Mouse (Mus musculus) intestine, embryonic 16.5 days (tissue): ENCODE results near the gene Rtbdn. TPM values are rescaled to one million over a fixed set of nuclear protein-coding genes. Genes with fewer than 3 reads are reported as not detected.

Experiments used
- ATAC-seq: fragments of 200-750 bp; cut with Nextera tagmentation; 2 replicates; pipeline ENCODE4 v1.8.0; 2017; ENCODE audit warnings: moderate TSS enrichment, moderate library complexity
- H3K27ac ChIP-seq: fragments of 300-500 bp; sonication (generic); 2 replicates; pipeline ENCODE4 v1.5.1; 2014; ENCODE audit warnings: mild to moderate bottlenecking, low read length
- H3K27me3 ChIP-seq: fragments of 300-500 bp; sonication (generic); replicated peaks from 2 replicates; pipeline ENCODE4 v1.6.1; 2014; ENCODE audit warnings: low read length, control low read depth, mixed read lengths; ENCODE audit not compliant: control insufficient read depth, insufficient read depth
- H3K36me3 ChIP-seq: fragments of 300-500 bp; sonication (generic); 2 replicates; pipeline ENCODE4 v1.6.1; 2014; ENCODE audit warnings: low read length, control low read depth; ENCODE audit not compliant: control insufficient read depth, insufficient read depth
- H3K4me1 ChIP-seq: fragments of 300-500 bp; sonication (generic); 2 replicates; pipeline ENCODE4 v1.6.1; 2014; ENCODE audit warnings: low read length, control low read depth, mixed read lengths; ENCODE audit not compliant: control insufficient read depth, insufficient read depth
- H3K4me2 ChIP-seq: fragments of 300-500 bp; sonication (generic); 2 replicates; pipeline ENCODE4 v1.6.1; 2014; ENCODE audit warnings: low read depth, low read length, control low read depth
- H3K4me3 ChIP-seq: fragments of 300-500 bp; sonication (generic); 2 replicates; pipeline ENCODE4 v1.5.1; 2014; ENCODE audit warnings: mild to moderate bottlenecking, low read length
- H3K9ac ChIP-seq: fragments of 300-500 bp; sonication (generic); 2 replicates; pipeline ENCODE4 v1.6.1; 2014; ENCODE audit warnings: low read depth, low read length
- H3K9me3 ChIP-seq: fragments of 300-500 bp; sonication (generic); 2 replicates; pipeline ENCODE4 v1.6.1; 2016; ENCODE audit warnings: low read length, control low read depth; ENCODE audit not compliant: control insufficient read depth
- whole genome bisulfite sequencing: fragments of 180-500 bp; shearing (Covaris S2); extraction: QIAGEN DNeasy Blood & Tissue Kit; methylation state at CpG from one replicate; pipeline ENCODE4 v1.1.7; 2014; 5-methylcytosine and 5-hydroxymethylcytosine counted together
- polyA plus RNA-seq: library from polyadenylated mRNA; unstranded; fragments of >200 nt; fragmentation: Nextera tagmentation; extraction: Ambion mirVana; gene quantifications from 2 replicates; pipeline ENCODE4 v1.2.1, GENCODE M21; 2015

The Rtbdn gene
- polyA plus RNA-seq, 1 experiment from 2014 or later, result 0.24 TPM

GRCm38 (mm10) chr8:84915269-84915668 lies 31.5 kb upstream of the Rtbdn start:
- Histone ChIP-seq H3K4me2 (no peak overlapping the region), H3K4me3 (no peak overlapping the region), H3K27me3 (peaks cover 22% of the 10 kb centered on the region), H3K4me1 (peaks cover 7% of the 10 kb centered on the region; the same call in 1 of the 2 replicates), H3K36me3 (no peaks in the 10 kb centered on the region), H3K9me3 (peaks cover 4% of the 10 kb centered on the region; the same call in 1 of the 2 replicates), H3K9ac (no peak overlapping the region), H3K27ac (no peak overlapping the region)
- 92% methylated on average over 8 of the region's 8 CpGs for WGBS
- ATAC-seq, result no peak

GRCm38 (mm10) chr8:84917781-84918180 lies 29.0 kb upstream of the Rtbdn start:
- ATAC-seq, result no peak
- Histone ChIP-seq H3K4me2 (no peak overlapping the region), H3K4me1 (peaks cover 3% of the 10 kb centered on the region; the same call in 1 of the 2 replicates), H3K9me3 (peaks cover 4% of the 10 kb centered on the region; the same call in 1 of the 2 replicates), H3K27ac (no peak overlapping the region), H3K4me3 (no peak overlapping the region), H3K9ac (no peak overlapping the region), H3K27me3 (peaks cover 7% of the 10 kb centered on the region), H3K36me3 (no peaks in the 10 kb centered on the region)
- 45% methylated on average over 20 of the region's 20 CpGs for WGBS

GRCm38 (mm10) chr8:84918646-84919045 lies 28.1 kb upstream of the Rtbdn start:
- 92% methylated on average over 15 of the region's 15 CpGs for WGBS
- H3K4me1 ChIP-seq, result no peaks in the 10 kb centered on the region
- H3K36me3 ChIP-seq, result no peaks in the 10 kb centered on the region
- H3K4me2 ChIP-seq, result no peak overlapping the region
- H3K9me3 ChIP-seq, result peaks cover 4% of the 10 kb centered on the region; the same call in 1 of the 2 replicates
- no peak overlapping the region for H3K9ac ChIP-seq
- no peak for ATAC-seq
- H3K4me3 ChIP-seq, result no peak overlapping the region
- H3K27me3 ChIP-seq, result peaks cover 3% of the 10 kb centered on the region; the same call in 1 of the 2 replicates
- no peak overlapping the region for H3K27ac ChIP-seq

- H3K4me3 ChIP-seq, result no peak overlapping the region
- H3K9ac ChIP-seq, result no peak overlapping the region
- 61% methylated on average over 2 of the region's 2 CpGs for WGBS
- no peaks in the 10 kb centered on the region for H3K36me3 ChIP-seq
- no peaks in the 10 kb centered on the region for H3K4me1 ChIP-seq
- no peak overlapping the region for H3K27ac ChIP-seq
- no peak for ATAC-seq
- peaks cover under 1% of the 10 kb centered on the region; the same call in 1 of the 2 replicates for H3K27me3 ChIP-seq
- H3K9me3 ChIP-seq, result no peaks in the 10 kb centered on the region
- H3K4me2 ChIP-seq, result no peak overlapping the region
Measured at GRCm38 (mm10) chr8:84921596-84921995, 25.2 kb upstream of the Rtbdn start.

- H3K36me3 ChIP-seq, result no peaks in the 10 kb centered on the region
- no peak for ATAC-seq
- no peaks in the 10 kb centered on the region for H3K9me3 ChIP-seq
- peaks cover 6% of the 10 kb centered on the region for H3K4me1 ChIP-seq
- 64% methylated on average over 7 of the region's 7 CpGs for WGBS
- H3K4me2 ChIP-seq, result no peak overlapping the region
- H3K4me3 ChIP-seq, result no peak overlapping the region
- peaks cover 16% of the 10 kb centered on the region for H3K27me3 ChIP-seq
- no peak overlapping the region for H3K9ac ChIP-seq
- H3K27ac ChIP-seq, result no peak overlapping the region
Measured at GRCm38 (mm10) chr8:84925557-84925956, 21.2 kb upstream of the Rtbdn start.

GRCm38 (mm10) chr8:84927513-84927912 lies 19.3 kb upstream of the Rtbdn start:
- no peaks in the 10 kb centered on the region for H3K9me3 ChIP-seq
- H3K4me1 ChIP-seq, result peaks cover 6% of the 10 kb centered on the region
- 77% methylated on average over 1 of the region's 1 CpGs for WGBS
- no peak for ATAC-seq
- no peak overlapping the region for H3K4me3 ChIP-seq
- no peak overlapping the region for H3K27ac ChIP-seq
- H3K9ac ChIP-seq, result no peak overlapping the region
- no peak overlapping the region for H3K4me2 ChIP-seq
- H3K36me3 ChIP-seq, result no peaks in the 10 kb centered on the region
- peaks cover 23% of the 10 kb centered on the region for H3K27me3 ChIP-seq

- no peaks in the 10 kb centered on the region for H3K9me3 ChIP-seq
- peak overlapping the region; percentile 29 for H3K4me3 ChIP-seq
- peaks cover 26% of the 10 kb centered on the region for H3K27me3 ChIP-seq
- H3K27ac ChIP-seq, result no peak overlapping the region
- WGBS, result 2% methylated on average over 52 of the region's 52 CpGs
- H3K36me3 ChIP-seq, result no peaks in the 10 kb centered on the region
- H3K4me2 ChIP-seq, result peak overlapping the region; percentile 62
- H3K9ac ChIP-seq, result no peak overlapping the region
- ATAC-seq, result peak; percentile 73; the same call in 1 of the 2 replicates
- peaks cover 6% of the 10 kb centered on the region for H3K4me1 ChIP-seq
Measured at GRCm38 (mm10) chr8:84928456-84929306, 18.1 kb upstream of the Rtbdn start.

- no peak overlapping the region for H3K9ac ChIP-seq
- peaks cover 6% of the 10 kb centered on the region for H3K4me1 ChIP-seq
- H3K4me3 ChIP-seq, result no peak overlapping the region
- H3K4me2 ChIP-seq, result no peak overlapping the region
- no peaks in the 10 kb centered on the region for H3K9me3 ChIP-seq
- WGBS, result 85% methylated on average over 13 of the region's 13 CpGs
- no peaks in the 10 kb centered on the region for H3K36me3 ChIP-seq
- H3K27ac ChIP-seq, result no peak overlapping the region
- peaks cover 44% of the 10 kb centered on the region for H3K27me3 ChIP-seq
- no peak for ATAC-seq
Measured at GRCm38 (mm10) chr8:84930582-84930981, 16.2 kb upstream of the Rtbdn start.

GRCm38 (mm10) chr8:84933767-84934559 lies 12.8 kb upstream of the Rtbdn start:
- no peak overlapping the region for H3K9ac ChIP-seq
- H3K27me3 ChIP-seq, result peaks cover 68% of the 10 kb centered on the region
- no peaks in the 10 kb centered on the region for H3K36me3 ChIP-seq
- no peak overlapping the region for H3K27ac ChIP-seq
- H3K4me1 ChIP-seq, result peaks cover 12% of the 10 kb centered on the region
- 81% methylated on average over 16 of the region's 16 CpGs for WGBS
- ATAC-seq, result no peak
- no peaks in the 10 kb centered on the region for H3K9me3 ChIP-seq
- H3K4me3 ChIP-seq, result no peak overlapping the region
- H3K4me2 ChIP-seq, result no peak overlapping the region
